ENCODE assay signal across 25 mouse cellular contexts in the genomic region with DNA sequence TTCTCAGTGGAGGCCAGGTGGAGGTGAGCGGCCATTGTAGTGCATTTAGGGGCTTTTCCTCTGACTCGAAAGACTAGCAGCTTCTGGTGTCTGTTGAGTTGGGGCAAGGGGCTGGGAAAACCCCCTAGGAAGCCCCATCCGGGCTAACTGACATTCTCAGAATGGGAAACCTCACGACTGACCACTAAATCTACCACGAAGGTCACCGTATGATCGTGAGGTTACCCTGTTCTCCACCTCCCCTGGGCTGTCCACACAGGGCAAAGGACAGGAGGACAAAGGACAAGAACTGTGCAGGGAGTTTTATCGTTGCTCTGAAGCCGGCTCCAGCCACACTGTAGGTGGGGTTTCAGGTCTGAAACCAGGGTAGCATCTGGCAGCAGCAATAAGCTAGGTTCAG. TPM values are rescaled to one million over a fixed set of nuclear protein-coding genes. Genes with fewer than 3 reads are reported as not detected.
A peak's percentile ranks its signal among the peaks of the same experiment; 100 is the strongest.
DNase-seq lines count a peak whose midpoint lies in the region; ATAC-seq and TF ChIP-seq lines count a peak whose summit lies in the region.
"Had no signal": no experiment of that assay in that cellular context is flagged by ENCODE, and none has a peak within 500 bp of the region (broad histone marks: within the 10 kb centered on the region; RNA-seq: fewer than 3 reads in every experiment).

No protein-coding gene starts in this region.

- 0 out of 2 replicates have a peak, but pooled peaks have one; percentile 53 for ATAC-seq in kidney, postnatal 0 days (replicated peaks; ENCODE audit: low FRiP score, low read depth)
- peak; percentile 62; the same call in 1 of the 2 replicates for ATAC-seq in liver, embryonic 15.5 days (ENCODE audit: insufficient read depth)
- no peak for ATAC-seq in forebrain, postnatal 0 days
- ATAC-seq: intestine, embryonic 15.5 days; midbrain, embryonic 16.5 days had no signal

- H3K27ac ChIP-seq in kidney, postnatal 0 days, result no peak overlapping the region
- 0 out of 2 replicates have a peak overlapping the region, but pooled peaks have one; percentile 25 for H3K27ac ChIP-seq in liver, embryonic 15.5 days (replicated peaks)
- H3K27ac ChIP-seq in forebrain, postnatal 0 days (ENCODE audit: low read depth, low read length), result no peak overlapping the region
- H3K27ac ChIP-seq: gastrocnemius, adult 2 months; heart, embryonic 13.5 days; hindbrain, embryonic 13.5 days; intestine, embryonic 15.5 days; stomach, embryonic 15.5 days had no signal

- no peak overlapping the region for H3K4me3 ChIP-seq in kidney, postnatal 0 days (replicated peaks; ENCODE audit: low read depth, low read length)
- H3K4me3 ChIP-seq in liver, embryonic 15.5 days (replicated peaks), result no peak overlapping the region
- H3K4me3 ChIP-seq in forebrain, postnatal 0 days (ENCODE audit: low read depth, low read length), result no peak overlapping the region
- H3K4me3 ChIP-seq: gastrocnemius, adult 2 months; heart, embryonic 13.5 days; hindbrain, embryonic 13.5 days; intestine, embryonic 15.5 days; stomach, embryonic 15.5 days had no signal

- DNase-seq in kidney, adult 11 months, result peak; percentile 63
- no peak for DNase-seq in kidney, postnatal 4 days
- DNase-seq in A20 (ENCODE audit: low read depth, low spot score), result peak; percentile 65
- DNase-seq in kidney, postnatal 0 days (ENCODE audit: low spot score), result no peak
- DNase-seq in gastrocnemius, adult 18-20 months (ENCODE audit: low spot score), result no peak
- DNase-seq in adrenal gland, adult 18-20 months (ENCODE audit: low spot score in 2 of 2), result no peak
- DNase-seq in forebrain, postnatal 0 days, result no peak
- DNase-seq: adrenal gland, adult 2 months; cerebellum, postnatal 10 days; embryo, embryonic 11 days; gastrocnemius, adult 2 months; lung, embryonic 14.5 days; lung, postnatal 36 days; right cerebral cortex, postnatal 25 days; thymus, adult 18-20 months; thymus, postnatal 4 days had no signal

- no peaks in the 10 kb centered on the region for H3K9me3 ChIP-seq in kidney, postnatal 0 days (replicated peaks; ENCODE audit: low read length)
- no peaks in the 10 kb centered on the region for H3K9me3 ChIP-seq in liver, embryonic 15.5 days (replicated peaks)
- H3K9me3 ChIP-seq in forebrain, postnatal 0 days (ENCODE audit: low read length), result no peaks in the 10 kb centered on the region
- H3K9me3 ChIP-seq: heart, embryonic 13.5 days; hindbrain, embryonic 13.5 days; intestine, embryonic 15.5 days; stomach, embryonic 15.5 days had no signal

- no peaks in the 10 kb centered on the region for H3K36me3 ChIP-seq in kidney, postnatal 0 days (ENCODE audit: insufficient read depth, low read length)
- no peaks in the 10 kb centered on the region for H3K36me3 ChIP-seq in liver, embryonic 15.5 days (replicated peaks)
- H3K36me3 ChIP-seq in forebrain, postnatal 0 days (ENCODE audit: insufficient read depth), result no peaks in the 10 kb centered on the region
- H3K36me3 ChIP-seq: heart, embryonic 13.5 days; hindbrain, embryonic 13.5 days; intestine, embryonic 15.5 days; stomach, embryonic 15.5 days had no signal

- H3K27me3 ChIP-seq in kidney, postnatal 0 days (ENCODE audit: insufficient read depth, low read length), result no peaks in the 10 kb centered on the region
- H3K27me3 ChIP-seq in liver, embryonic 15.5 days, result no peaks in the 10 kb centered on the region
- no peaks in the 10 kb centered on the region for H3K27me3 ChIP-seq in forebrain, postnatal 0 days (ENCODE audit: insufficient read depth, low read length)
- H3K27me3 ChIP-seq: heart, embryonic 13.5 days; hindbrain, embryonic 13.5 days; intestine, embryonic 15.5 days; stomach, embryonic 15.5 days had no signal

- H3K9ac ChIP-seq in kidney, postnatal 0 days (ENCODE audit: low read depth, low read length), result no peak overlapping the region
- no peak overlapping the region for H3K9ac ChIP-seq in liver, embryonic 15.5 days
- H3K9ac ChIP-seq in forebrain, postnatal 0 days, result no peak overlapping the region
- H3K9ac ChIP-seq: heart, embryonic 13.5 days; hindbrain, embryonic 13.5 days; intestine, embryonic 15.5 days; lung, embryonic 14.5 days; stomach, embryonic 15.5 days had no signal

- WGBS in kidney, postnatal 0 days, result 77% methylated on average over 9 of the region's 9 CpGs
- 43% methylated on average over 9 of the region's 9 CpGs for WGBS in liver, embryonic 15.5 days (ENCODE audit: insufficient replicate concordance)
- 90% methylated on average over 9 of the region's 9 CpGs for WGBS in forebrain, postnatal 0 days

- TF ChIP-seq CTCF in kidney, postnatal 0 days (IDR thresholded peaks at IDR 0.05; ENCODE audit: low read depth), result no peak
- TF ChIP-seq CTCF in forebrain, postnatal 0 days (IDR thresholded peaks at IDR 0.05; ENCODE audit: low read depth), result no peak

- H3K4me1 ChIP-seq in kidney, postnatal 0 days (replicated peaks; ENCODE audit: insufficient read depth, low read length), result 0 out of 2 replicates have a peak, but pooled peaks cover 7% of the 10 kb centered on the region
- 0 out of 2 replicates have a peak, but pooled peaks cover 5% of the 10 kb centered on the region for H3K4me1 ChIP-seq in liver, embryonic 15.5 days (replicated peaks)
- H3K4me1 ChIP-seq in forebrain, postnatal 0 days (ENCODE audit: insufficient read depth), result peaks cover 14% of the 10 kb centered on the region

- H3K4me2 ChIP-seq in kidney, postnatal 0 days (ENCODE audit: low read length), result no peak overlapping the region
- H3K4me2 ChIP-seq in liver, embryonic 15.5 days, result no peak overlapping the region
- H3K4me2 ChIP-seq in forebrain, postnatal 0 days (ENCODE audit: low read depth), result no peak overlapping the region
- H3K4me2 ChIP-seq: heart, embryonic 13.5 days; hindbrain, embryonic 13.5 days; intestine, embryonic 15.5 days; lung, embryonic 14.5 days; stomach, embryonic 15.5 days had no signal

RNA-seq across cellular contexts. Expression of a gene that starts 1.8 kb away (rescaled TPM):
- 5.9 and 6.9 TPM in 2 replicates for polyA plus RNA-seq in kidney, postnatal 0 days (2015; fragmentation: Nextera tagmentation; extraction: Ambion mirVana)
- 0.45 and 0.60 TPM in 2 replicates for polyA plus RNA-seq in liver, embryonic 15.5 days (2015; fragmentation: Nextera tagmentation; extraction: Ambion mirVana)
- total RNA-seq in gastrocnemius, adult 18-20 months (2021), result under 1 TPM; 0.16 to 0.21 TPM
- total RNA-seq in adrenal gland, adult 18-20 months (2021), result 1 to 10 TPM; 1.1 to 3.0 TPM
- total RNA-seq in forebrain, postnatal 0 days (2014; rRNA removed), result 61.9 and 78.1 TPM in 2 replicates
- polyA plus RNA-seq in forebrain, postnatal 0 days (2015; fragmentation: Nextera tagmentation; extraction: Ambion mirVana), result 37.6 and 46.3 TPM in 2 replicates
- total RNA-seq: granulocyte monocyte progenitor cell, adult 5-6 weeks had no signal

RNA-seq across cellular contexts. Expression of a gene that starts 30.9 kb away (rescaled TPM):
- polyA plus RNA-seq in kidney, postnatal 0 days (2015; fragmentation: Nextera tagmentation; extraction: Ambion mirVana), result 0.93 and 0.95 TPM in 2 replicates
- polyA plus RNA-seq in liver, embryonic 15.5 days (2015; fragmentation: Nextera tagmentation; extraction: Ambion mirVana), result 0.09 and 0.16 TPM in 2 replicates
- total RNA-seq in gastrocnemius, adult 18-20 months (2021), result under 1 TPM; 0.18 to 0.21 TPM
- 1 to 10 TPM; 1.6 to 6.6 TPM for total RNA-seq in adrenal gland, adult 18-20 months (2021)
- total RNA-seq in forebrain, postnatal 0 days (2014; rRNA removed), result not detected in 2 replicates
- 0.06 and 0.10 TPM in 2 replicates for polyA plus RNA-seq in forebrain, postnatal 0 days (2015; fragmentation: Nextera tagmentation; extraction: Ambion mirVana)

RNA-seq across cellular contexts. Expression of a gene that starts 37.2 kb away (rescaled TPM):
- 55.7 and 57.7 TPM in 2 replicates for polyA plus RNA-seq in kidney, postnatal 0 days (2015; fragmentation: Nextera tagmentation; extraction: Ambion mirVana)
- 27.6 and 31.5 TPM in 2 replicates for polyA plus RNA-seq in liver, embryonic 15.5 days (2015; fragmentation: Nextera tagmentation; extraction: Ambion mirVana)
- 1 to 10 TPM; 5.6 to 5.7 TPM for total RNA-seq in gastrocnemius, adult 18-20 months (2021)
- total RNA-seq in adrenal gland, adult 18-20 months (2021), result 10 to 100 TPM; 22.3 to 26.0 TPM
- 32.1 and 34.5 TPM in 2 replicates for total RNA-seq in forebrain, postnatal 0 days (2014; rRNA removed)
- 25.7 and 32.2 TPM in 2 replicates for polyA plus RNA-seq in forebrain, postnatal 0 days (2015; fragmentation: Nextera tagmentation; extraction: Ambion mirVana)

RNA-seq across cellular contexts. Expression of a gene that starts 53.6 kb away (rescaled TPM):
- 1.1 and 1.2 TPM in 2 replicates for polyA plus RNA-seq in kidney, postnatal 0 days (2015; fragmentation: Nextera tagmentation; extraction: Ambion mirVana)
- 0.22 and 0.28 TPM in 2 replicates for polyA plus RNA-seq in liver, embryonic 15.5 days (2015; fragmentation: Nextera tagmentation; extraction: Ambion mirVana)
- not detected for total RNA-seq in gastrocnemius, adult 18-20 months (2021)
- total RNA-seq in adrenal gland, adult 18-20 months (2021), result not detected
- 3.9 and 5.4 TPM in 2 replicates for total RNA-seq in forebrain, postnatal 0 days (2014; rRNA removed)
- polyA plus RNA-seq in forebrain, postnatal 0 days (2015; fragmentation: Nextera tagmentation; extraction: Ambion mirVana), result 8.7 and 11.8 TPM in 2 replicates
- total RNA-seq: adrenal gland, adult 2 months; gastrocnemius, adult 2 months; granulocyte monocyte progenitor cell, adult 5-6 weeks; heart, postnatal 25 days had no signal
- polyA plus RNA-seq: adrenal gland, adult 2 months; limb, embryonic 11.5 days had no signal

Comparison
In these comparisons a context has a peak if more than half of its experiments do, and no peak if none do; other contexts are left out.
1. DNase-seq: peak in kidney, adult 11 months (single experiment) and A20 (single experiment); none in kidney, postnatal 4 days (0 of 2), kidney, postnatal 0 days (single experiment), gastrocnemius, adult 18-20 months (single experiment), adrenal gland, adult 18-20 months (0 of 2) and forebrain, postnatal 0 days (single experiment).
2. RNA of a gene that starts 1.8 kb away (total RNA-seq): 61.9 to 78.1 TPM in forebrain, postnatal 0 days; 1.1 to 3.0 TPM in adrenal gland, adult 18-20 months and 0.16 to 0.21 TPM in gastrocnemius, adult 18-20 months; every median in the first group is over 10 times any median in the second.